Mouse (Mus musculus) embryonic facial prominence, embryonic 14.5 days (tissue): ENCODE measurements around the gene Gm15056. TPM values are rescaled to one million over a fixed set of nuclear protein-coding genes. Genes with fewer than 3 reads are reported as not detected.

Experiments used
- polyA plus RNA-seq: library from polyadenylated mRNA; unstranded; fragments of >200 nt; fragmentation: Nextera tagmentation; extraction: Ambion mirVana; gene quantifications from 2 replicates; pipeline ENCODE4 v1.2.1, GENCODE M21; 2014

Gene Gm15056
- polyA plus RNA-seq, 1 experiment from 2014 or later = not detected

Other genes starting within 250 kb of the Gm15056 start
- gene Defb33, start 10.0 kb downstream of the Gm15056 start, polyA plus RNA-seq = not detected in 2 replicates
- not detected in 2 replicates for gene Gm6040, start 19.4 kb upstream of the Gm15056 start, polyA plus RNA-seq
- not detected in 2 replicates for gene AY761185, start 42.1 kb upstream of the Gm15056 start, polyA plus RNA-seq
- not detected in 2 replicates for gene Defa21, start 122.9 kb upstream of the Gm15056 start, polyA plus RNA-seq
- not detected in 2 replicates for gene Defa23, start 152.4 kb upstream of the Gm15056 start, polyA plus RNA-seq
- not detected in 2 replicates for gene Defa35, start 162.4 kb upstream of the Gm15056 start, polyA plus RNA-seq
- not detected in 2 replicates for gene Defa25, start 181.8 kb upstream of the Gm15056 start, polyA plus RNA-seq
- gene Gm14851, start 193.4 kb upstream of the Gm15056 start, polyA plus RNA-seq = not detected in 2 replicates
- not detected in 2 replicates for gene Defa30, start 232.0 kb upstream of the Gm15056 start, polyA plus RNA-seq